Mouse (Mus musculus): ENCODE measurements at regions not wholly inside any gene's neighbourhood (a gene's known extent, or its start where the extent isn't known, plus 50 kb on each side); places are given as distances from the start of the nearest gene placed in this dataset.

DNA sequence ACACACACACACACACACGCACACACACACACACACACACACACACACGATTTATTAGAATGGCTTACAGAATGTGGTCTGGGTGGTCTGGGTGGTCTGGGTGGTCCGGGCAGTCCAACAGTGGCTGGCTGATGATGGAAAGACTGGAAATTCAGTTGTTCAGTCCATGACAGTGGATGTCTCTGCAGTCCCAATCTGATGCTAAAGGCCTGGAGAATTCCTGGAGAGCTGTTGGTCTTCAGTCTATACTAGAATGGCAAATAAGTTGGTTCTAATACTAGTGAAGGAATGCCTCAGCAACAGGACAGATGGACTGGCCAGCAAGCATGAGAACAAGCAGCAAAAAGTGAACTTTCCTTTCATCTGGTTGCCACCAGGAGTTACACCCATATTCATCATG is 87.9 kb downstream of the Foxi3 start:
- Histone ChIP-seq H3K4me2 (ENCODE audit: low read depth, low read length) (no peak overlapping the region), H3K27me3 (ENCODE audit: insufficient read depth, low read length) (no peaks in the 10 kb centered on the region), H3K4me1 (ENCODE audit: insufficient read depth, low read length) (peaks cover 4% of the 10 kb centered on the region; the same call in 1 of the 2 replicates), H3K9me3 (ENCODE audit: low read length) (no peaks in the 10 kb centered on the region), H3K4me3 (ENCODE audit: low read length) (no peak overlapping the region), H3K27ac (no peak overlapping the region), H3K9ac (replicated peaks; ENCODE audit: low read length) (no peak overlapping the region), H3K36me3 (ENCODE audit: insufficient read depth, low read length) (no peaks in the 10 kb centered on the region)
- ATAC-seq (no peak), DNase-seq (ENCODE audit: low spot score) (no peak)
- TF ChIP-seq CTCF (IDR thresholded peaks at IDR 0.05; ENCODE audit: low read depth): no peak
- 80% methylated on average over 3 of the region's 3 CpGs for WGBS

DNA sequence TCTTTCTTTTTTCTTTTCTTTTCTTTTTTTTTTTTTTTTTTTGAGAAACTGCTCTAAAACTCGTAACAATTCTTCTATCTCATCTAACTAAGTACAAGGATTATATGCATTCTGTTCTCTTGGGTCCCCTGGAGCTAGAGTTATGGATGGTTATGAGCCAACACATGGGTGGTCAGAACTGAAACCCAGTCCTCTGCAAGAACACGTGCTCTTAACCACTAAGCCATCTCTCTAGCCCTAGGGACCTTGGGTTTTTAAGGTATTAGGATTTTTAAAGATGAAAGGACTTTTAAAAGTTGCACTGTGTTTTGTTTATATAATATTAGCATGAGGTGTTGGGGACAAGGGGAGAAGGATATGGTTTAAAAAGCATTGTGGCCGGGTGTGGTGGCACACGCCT is 88.9 kb downstream of the Foxi3 start:
- H3K9ac ChIP-seq (replicated peaks; ENCODE audit: low read length): no peak overlapping the region
- TF ChIP-seq CTCF (IDR thresholded peaks at IDR 0.05; ENCODE audit: low read depth): no peak
- no peaks in the 10 kb centered on the region for H3K9me3 ChIP-seq (ENCODE audit: low read length)
- H3K27me3 ChIP-seq (ENCODE audit: insufficient read depth, low read length): no peaks in the 10 kb centered on the region
- 87% methylated on average over 4 of the region's 4 CpGs for WGBS
- H3K4me3 ChIP-seq (ENCODE audit: low read length): no peak overlapping the region
- ATAC-seq: no peak
- no peak for DNase-seq (ENCODE audit: low spot score)
- H3K27ac ChIP-seq: no peak overlapping the region
- H3K4me1 ChIP-seq (ENCODE audit: insufficient read depth, low read length): peaks cover 4% of the 10 kb centered on the region; the same call in 1 of the 2 replicates
- no peaks in the 10 kb centered on the region for H3K36me3 ChIP-seq (ENCODE audit: insufficient read depth, low read length)
- H3K4me2 ChIP-seq (ENCODE audit: low read depth, low read length): no peak overlapping the region

DNA sequence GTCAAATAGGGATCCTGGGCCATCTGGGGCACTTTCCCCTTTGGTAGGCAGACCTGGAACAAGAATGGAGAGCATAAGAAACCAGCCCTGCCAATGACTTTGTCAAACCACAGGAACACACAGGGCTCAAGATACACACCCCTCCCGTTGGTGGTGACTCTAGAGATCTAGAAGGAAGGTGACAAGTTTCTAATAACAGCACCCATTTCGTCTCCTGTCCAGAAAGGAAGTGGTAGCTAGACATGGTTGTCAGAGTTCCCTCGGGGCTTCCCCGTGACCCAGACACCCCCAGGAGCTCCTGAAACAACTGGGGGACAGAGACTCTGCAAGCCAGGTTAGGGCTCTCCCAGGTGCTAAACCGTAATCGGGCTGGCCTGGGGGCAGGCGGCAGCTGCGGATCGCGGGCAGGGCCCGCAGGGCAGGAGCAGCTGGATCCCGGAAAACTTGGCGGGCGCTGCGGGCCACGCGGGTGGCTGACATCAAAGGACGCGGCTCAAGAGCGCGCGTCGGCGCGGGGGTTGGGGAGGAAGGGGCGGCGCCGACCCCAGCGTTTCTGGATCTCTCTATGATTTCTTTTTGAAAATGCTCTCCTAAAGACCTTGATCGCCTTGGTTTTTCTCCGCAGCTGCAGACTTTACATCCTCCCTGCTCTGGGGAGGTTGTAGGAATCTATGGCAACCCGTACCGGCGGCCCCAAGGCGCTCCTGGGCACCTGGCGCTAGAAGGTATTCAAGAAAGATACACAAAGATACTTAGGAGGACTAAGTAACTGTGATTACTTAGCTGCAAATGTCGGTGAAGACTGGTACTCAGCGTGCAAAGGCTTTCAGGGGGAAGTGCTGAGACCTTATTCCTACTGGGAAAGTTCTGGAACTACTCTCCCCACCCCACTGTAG is 92.1 kb downstream of the Foxi3 start:
- 0 out of 2 replicates have a peak overlapping the region, but pooled peaks have one; percentile 37 for H3K9ac ChIP-seq (replicated peaks; ENCODE audit: low read length)
- peak; percentile 63 for ATAC-seq
- peaks cover 4% of the 10 kb centered on the region; the same call in 1 of the 2 replicates for H3K4me1 ChIP-seq (ENCODE audit: insufficient read depth, low read length)
- WGBS: 2% methylated on average over 38 of the region's 38 CpGs
- H3K27ac ChIP-seq: no peak overlapping the region
- DNase-seq (ENCODE audit: low spot score): peak; percentile 42
- no peaks in the 10 kb centered on the region for H3K36me3 ChIP-seq (ENCODE audit: insufficient read depth, low read length)
- H3K4me3 ChIP-seq (ENCODE audit: low read length): peak overlapping the region; percentile 42
- peak overlapping the region; percentile 74 for H3K4me2 ChIP-seq (ENCODE audit: low read depth, low read length)
- no peaks in the 10 kb centered on the region for H3K9me3 ChIP-seq (ENCODE audit: low read length)
- H3K27me3 ChIP-seq (ENCODE audit: insufficient read depth, low read length): no peaks in the 10 kb centered on the region
- TF ChIP-seq CTCF (IDR thresholded peaks at IDR 0.05; ENCODE audit: low read depth): no peak

DNA sequence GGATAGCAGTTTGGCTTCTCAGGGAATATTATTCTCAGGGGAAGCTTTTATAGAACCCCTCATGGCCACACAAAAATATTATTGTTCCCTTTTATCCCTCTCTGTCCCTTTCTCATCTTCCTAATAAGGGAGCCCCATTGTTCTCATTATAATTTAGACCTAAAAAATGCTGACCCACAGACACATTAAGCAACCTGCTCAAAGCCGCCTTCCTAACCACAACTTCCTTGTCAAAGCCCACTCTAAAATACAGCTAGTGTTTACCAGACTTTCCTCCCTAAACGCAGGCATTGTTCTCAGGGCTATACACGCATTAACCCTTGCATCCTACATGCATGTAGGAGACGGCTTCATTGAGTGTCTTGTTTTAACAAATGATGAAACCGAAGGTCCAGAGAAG is 93.9 kb downstream of the Foxi3 start:
- H3K9me3 ChIP-seq (ENCODE audit: low read length): no peaks in the 10 kb centered on the region
- DNase-seq (ENCODE audit: low spot score) (no peak), ATAC-seq (no peak)
- no peaks in the 10 kb centered on the region for H3K36me3 ChIP-seq (ENCODE audit: insufficient read depth, low read length)
- H3K27me3 ChIP-seq (ENCODE audit: insufficient read depth, low read length): no peaks in the 10 kb centered on the region
- no peak overlapping the region for H3K4me3 ChIP-seq (ENCODE audit: low read length)
- H3K4me1 ChIP-seq (ENCODE audit: insufficient read depth, low read length): peaks cover 4% of the 10 kb centered on the region; the same call in 1 of the 2 replicates
- no peak for TF ChIP-seq CTCF (IDR thresholded peaks at IDR 0.05; ENCODE audit: low read depth)
- no peak overlapping the region for H3K27ac ChIP-seq
- H3K9ac ChIP-seq (replicated peaks; ENCODE audit: low read length): no peak overlapping the region
- 52% methylated on average over 5 of the region's 5 CpGs for WGBS
- no peak overlapping the region for H3K4me2 ChIP-seq (ENCODE audit: low read depth, low read length)

DNA sequence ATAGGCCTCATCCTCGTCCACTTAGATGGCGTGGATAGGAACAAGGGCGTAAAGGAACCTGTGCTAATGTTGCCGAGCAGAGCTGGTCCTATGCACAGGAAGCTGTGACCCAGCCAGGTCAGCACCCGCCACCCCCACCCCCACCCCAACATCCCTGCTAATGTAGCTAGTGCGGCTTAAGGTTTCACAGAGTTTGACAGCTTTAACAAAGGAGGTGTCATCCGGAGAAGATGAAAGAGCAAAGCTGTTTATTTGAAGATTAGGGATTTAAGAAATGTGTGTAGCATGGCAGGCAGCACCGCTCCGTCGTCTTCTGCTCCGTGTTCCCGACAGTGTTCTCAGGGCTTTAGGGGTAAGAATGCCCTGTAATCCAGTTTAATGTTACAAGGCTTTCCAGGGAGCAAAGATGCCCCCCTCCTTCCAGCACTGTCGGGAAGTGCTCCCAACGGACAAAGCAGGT is 93.5 kb downstream of the Thnsl2 start:
- ATAC-seq: no peak
- Histone ChIP-seq H3K9me3 (ENCODE audit: low read length) (no peaks in the 10 kb centered on the region), H3K9ac (replicated peaks; ENCODE audit: low read length) (no peak overlapping the region), H3K36me3 (ENCODE audit: insufficient read depth, low read length) (no peaks in the 10 kb centered on the region), H3K27me3 (ENCODE audit: insufficient read depth, low read length) (no peaks in the 10 kb centered on the region), H3K4me3 (ENCODE audit: low read length) (no peak overlapping the region), H3K27ac (no peak overlapping the region), H3K4me1 (ENCODE audit: insufficient read depth, low read length) (peaks cover 4% of the 10 kb centered on the region; the same call in 1 of the 2 replicates), H3K4me2 (ENCODE audit: low read depth, low read length) (no peak overlapping the region)
- no peak for DNase-seq (ENCODE audit: low spot score)
- TF ChIP-seq CTCF (IDR thresholded peaks at IDR 0.05; ENCODE audit: low read depth): no peak
- 30% methylated on average over 14 of the region's 14 CpGs for WGBS

DNA sequence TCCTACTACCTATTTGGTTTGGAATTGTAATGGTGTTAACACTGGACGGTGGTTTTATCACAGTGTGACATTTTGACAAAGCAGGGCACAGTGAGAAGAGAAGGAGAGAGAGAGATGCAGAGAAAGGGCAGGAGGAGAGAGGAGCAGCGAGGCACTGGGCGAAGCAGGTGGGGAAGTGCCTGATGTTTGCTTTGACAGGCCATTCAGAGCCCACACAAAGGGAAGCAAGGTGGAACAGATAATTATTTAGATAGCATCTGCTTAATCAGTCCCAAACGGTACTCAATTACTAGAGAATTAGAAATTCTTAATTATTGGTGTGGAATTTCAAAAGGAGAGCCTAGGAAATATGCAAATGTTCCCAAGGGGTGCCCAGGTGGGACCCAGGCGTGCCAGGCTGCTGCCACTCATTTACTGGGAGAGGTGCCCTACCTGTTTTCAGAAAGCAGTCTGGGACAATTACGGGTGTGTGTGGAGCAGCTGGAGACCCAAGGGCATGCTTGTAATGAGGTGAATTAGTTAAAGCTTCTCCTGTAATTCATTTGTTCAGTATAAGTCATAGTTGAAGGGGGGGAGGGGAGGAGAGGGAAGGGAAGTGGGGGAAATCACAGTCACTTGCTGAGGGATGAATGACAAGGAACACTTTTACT is 86.9 kb downstream of the Thnsl2 start:
- Histone ChIP-seq H3K9ac (replicated peaks; ENCODE audit: low read length) (no peak overlapping the region), H3K4me3 (ENCODE audit: low read length) (no peak overlapping the region), H3K4me2 (ENCODE audit: low read depth, low read length) (no peak overlapping the region), H3K27me3 (ENCODE audit: insufficient read depth, low read length) (no peaks in the 10 kb centered on the region), H3K4me1 (ENCODE audit: insufficient read depth, low read length) (no peaks in the 10 kb centered on the region), H3K9me3 (ENCODE audit: low read length) (no peaks in the 10 kb centered on the region), H3K36me3 (ENCODE audit: insufficient read depth, low read length) (no peaks in the 10 kb centered on the region), H3K27ac (no peak overlapping the region)
- 41% methylated on average over 6 of the region's 6 CpGs for WGBS
- TF ChIP-seq CTCF (IDR thresholded peaks at IDR 0.05; ENCODE audit: low read depth): no peak
- ATAC-seq (no peak), DNase-seq (ENCODE audit: low spot score) (no peak)

Measured in hindbrain, postnatal 0 days (tissue).